Mouse (Mus musculus) frontal cortex, adult 2 months (tissue): ENCODE results near the gene Prss42. TPM values are rescaled to one million over a fixed set of nuclear protein-coding genes. Genes with fewer than 3 reads are reported as not detected.

ENCODE experiments used
- DNase-seq, 2 experiments: peaks; one replicate each; pipeline ENCODE4 v3.0.0; 2022; ENCODE audit warnings: low spot score in 1 of 2; ENCODE audit errors: extremely low spot score in 1 of 2
- polyA plus RNA-seq: library from polyadenylated mRNA; depleted of rRNA; stranded (reverse); fragments of >200 nt; gene quantifications from 2 replicates; pipeline ENCODE4 v1.2.3, GENCODE M21; 2012; rRNA removed

Gene Prss42
- polyA plus RNA-seq = 0.06 TPM in 1 of 2 replicates, not detected in the other

GRCm38 (mm10) chr9:110797866-110798265, at the start of gene Prss42:
Prss42 (plus strand) TSS chr9:110798166.
- DNase-seq = no peak

- no peak for DNase-seq
Observed at GRCm38 (mm10) chr9:110748451-110748850, 49.5 kb upstream of the Prss42 start.

GRCm38 (mm10) chr9:110750404-110751187, 47.4 kb upstream of the Prss42 start:
- DNase-seq = no peak

GRCm38 (mm10) chr9:110751412-110751811, 46.6 kb upstream of the Prss42 start:
- DNase-seq = no peak

- DNase-seq = no peak
Observed at GRCm38 (mm10) chr9:110752917-110753435, 45.0 kb upstream of the Prss42 start.

- DNase-seq = no peak
Observed at GRCm38 (mm10) chr9:110753773-110754172, 44.2 kb upstream of the Prss42 start.

- DNase-seq = no peak
Observed at GRCm38 (mm10) chr9:110757816-110758215, 40.1 kb upstream of the Prss42 start.

- DNase-seq = peak; percentile 17 to 42
Observed at GRCm38 (mm10) chr9:110758605-110759004, 39.4 kb upstream of the Prss42 start.

- peak in 1 of 2 experiments; percentile 49 for DNase-seq
Observed at GRCm38 (mm10) chr9:110759265-110759664, 38.7 kb upstream of the Prss42 start.

GRCm38 (mm10) chr9:110760886-110761285, 37.1 kb upstream of the Prss42 start:
- DNase-seq = no peak

- DNase-seq = no peak
Observed at GRCm38 (mm10) chr9:110762763-110763162, 35.2 kb upstream of the Prss42 start.

- DNase-seq = no peak
Observed at GRCm38 (mm10) chr9:110763405-110763804, 34.6 kb upstream of the Prss42 start.

GRCm38 (mm10) chr9:110772336-110772735, 25.6 kb upstream of the Prss42 start:
- no peak for DNase-seq

GRCm38 (mm10) chr9:110774403-110775268, 23.3 kb upstream of the Prss42 start:
- DNase-seq = no peak

- DNase-seq = no peak
Observed at GRCm38 (mm10) chr9:110775269-110776022, 22.5 kb upstream of the Prss42 start.

- no peak for DNase-seq
Observed at GRCm38 (mm10) chr9:110778100-110778499, 19.9 kb upstream of the Prss42 start.

- no peak for DNase-seq
Observed at GRCm38 (mm10) chr9:110778559-110778958, 19.4 kb upstream of the Prss42 start.

- no peak for DNase-seq
Observed at GRCm38 (mm10) chr9:110779242-110779913, 18.6 kb upstream of the Prss42 start.

GRCm38 (mm10) chr9:110781256-110781721, 16.7 kb upstream of the Prss42 start:
- DNase-seq = peak; percentile 76 to 97

GRCm38 (mm10) chr9:110781731-110782130, 16.2 kb upstream of the Prss42 start:
- peak; percentile 36 to 72 for DNase-seq
